Mouse (Mus musculus): ENCODE results near the gene Trim30c.

GRCm38 (mm10) chr7:104369736-104370414 lies 30.8 kb downstream of the Trim30c start, which contains the start of gene Trim30b:
- no peak for TF ChIP-seq EP300 (IDR thresholded peaks at IDR 0.05; ENCODE audit: low read depth)
- TF ChIP-seq CTCF (IDR thresholded peaks at IDR 0.05; ENCODE audit: low read depth), result peak; percentile 30; the same call in 1 of the 2 replicates

All from liver, embryonic 14.5 days (tissue).